Mouse (Mus musculus): ENCODE data around the gene Cryba4. TPM values are rescaled to one million over a fixed set of nuclear protein-coding genes. Genes with fewer than 3 reads are reported as not detected.

The Cryba4 gene
- total RNA-seq, 2 experiments from 2014 or later: 0.59 to 0.95 TPM

DNA sequence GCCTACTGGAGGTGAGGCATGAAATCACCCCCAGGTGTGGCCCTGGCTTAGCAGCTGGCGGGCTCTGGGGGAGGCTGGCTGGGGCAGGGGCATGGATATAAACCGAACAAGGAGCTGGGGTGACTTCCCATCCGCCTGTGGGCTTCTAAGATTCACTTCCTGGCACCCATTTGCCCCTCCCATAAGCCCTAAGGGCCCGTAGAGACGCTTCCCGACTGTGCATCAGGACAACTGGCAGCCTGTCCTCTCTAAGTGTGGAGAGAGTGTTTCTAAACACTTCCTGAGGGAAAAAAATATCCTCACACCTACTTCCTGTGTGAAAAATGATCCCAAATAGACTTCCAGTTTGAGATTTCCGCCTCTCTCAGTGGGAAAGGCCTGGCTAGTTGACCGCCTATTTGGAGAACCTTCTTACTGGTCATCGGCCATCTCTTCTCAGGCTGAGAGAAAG lies 36.5 kb downstream of the Cryba4 start:
- peak; percentile 54 to 55 for DNase-seq (ENCODE audit: low spot score in 2 of 2)
- intact Hi-C loops (cut with DNase I): no loop called here

DNA sequence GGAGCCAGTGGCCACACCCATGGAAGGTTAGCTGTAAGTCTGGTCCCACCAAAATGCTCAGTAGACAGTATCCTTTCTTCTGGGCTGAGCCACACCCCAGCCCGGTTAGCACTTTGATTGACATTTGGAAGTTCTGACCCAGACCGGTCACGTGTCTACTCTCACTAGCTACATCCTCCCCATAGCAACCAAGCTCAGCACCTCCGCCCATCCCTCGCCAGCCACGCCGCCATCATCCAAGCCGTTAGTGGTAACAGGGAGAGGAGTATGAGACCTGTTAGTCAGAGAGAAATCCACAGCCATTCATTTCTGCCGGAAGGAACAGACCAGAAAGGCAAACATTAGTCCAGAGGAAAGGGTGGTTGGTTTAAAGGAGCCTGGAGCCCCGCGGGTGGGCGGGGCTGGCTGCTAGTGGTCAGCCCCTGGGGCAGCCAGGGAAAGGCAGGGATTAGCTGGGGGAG lies 37.0 kb downstream of the Cryba4 start:
- intact Hi-C loops (cut with DNase I): no loop called here
- DNase-seq (ENCODE audit: low spot score in 2 of 2): peak; percentile 67

DNA sequence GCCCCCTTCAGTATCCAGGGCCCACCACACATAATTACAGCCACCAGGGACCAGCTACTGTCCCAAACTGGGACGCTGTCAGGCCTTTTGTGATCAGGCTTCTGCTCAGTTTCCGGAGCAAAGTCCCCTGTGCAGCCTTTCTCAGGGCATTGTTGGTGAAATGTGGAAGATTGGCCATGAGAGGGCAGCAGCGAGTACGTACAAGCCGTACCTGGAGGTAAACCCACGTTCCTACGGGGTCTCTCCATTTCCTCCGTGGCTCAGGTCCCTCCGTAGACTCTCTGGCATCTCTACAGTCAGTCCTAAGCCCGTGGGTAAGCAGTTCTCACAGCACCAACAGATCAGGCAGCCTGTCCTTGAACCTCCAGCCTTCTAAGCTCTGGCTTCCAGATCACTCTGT lies 37.9 kb downstream of the Cryba4 start:
- intact Hi-C loops (cut with DNase I): no loop called here

DNA sequence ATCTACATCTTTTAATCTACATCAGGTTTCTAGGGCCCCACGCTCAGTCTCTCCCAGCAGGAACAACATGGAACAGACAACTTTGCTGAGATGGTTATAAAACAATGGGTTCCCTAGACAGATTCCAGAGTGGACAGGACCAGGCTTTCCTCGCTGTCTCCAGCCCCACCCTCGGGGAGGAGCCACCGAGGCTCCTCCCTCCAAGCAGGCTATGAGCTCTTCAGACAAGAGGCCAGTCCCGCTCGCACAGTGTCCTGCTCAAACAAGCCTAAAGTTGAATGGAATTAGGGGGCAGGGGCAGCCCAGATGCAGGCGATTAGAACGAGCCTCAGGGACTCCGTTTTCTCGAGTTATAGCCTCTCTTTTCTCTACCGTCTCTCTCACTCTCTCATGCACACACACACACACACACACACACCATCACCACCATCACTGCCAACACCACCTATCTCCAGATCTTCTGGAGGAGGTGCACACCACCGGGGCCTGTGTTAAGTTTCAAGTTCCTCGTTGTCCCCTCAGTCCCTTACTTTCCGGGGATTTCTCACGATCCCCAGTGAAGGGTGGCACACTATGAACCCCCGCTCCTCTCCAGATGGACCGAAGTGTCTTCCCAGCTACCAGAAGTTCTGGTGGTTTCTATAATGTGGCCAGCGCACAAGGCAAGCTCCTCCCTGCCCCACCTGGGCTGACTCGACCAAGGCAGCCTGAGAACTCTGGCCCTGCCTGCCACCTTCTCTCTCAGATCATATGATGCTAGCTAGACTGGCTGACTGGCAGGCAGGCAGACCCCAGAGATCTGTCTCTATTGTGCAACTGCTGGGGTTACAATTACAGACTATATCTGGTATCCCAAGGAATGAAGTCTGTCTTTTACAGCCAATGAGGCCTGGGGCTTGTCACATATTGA lies 38.7 kb downstream of the Cryba4 start:
- DNase-seq (ENCODE audit: low spot score in 2 of 2): no peak
- intact Hi-C loops (cut with DNase I): no loop called here

More for the DNA sequence above, 37.9 kb downstream of the Cryba4 start:
- peak; percentile 68 for DNase-seq (ENCODE audit: low spot score in 2 of 2)

DNA sequence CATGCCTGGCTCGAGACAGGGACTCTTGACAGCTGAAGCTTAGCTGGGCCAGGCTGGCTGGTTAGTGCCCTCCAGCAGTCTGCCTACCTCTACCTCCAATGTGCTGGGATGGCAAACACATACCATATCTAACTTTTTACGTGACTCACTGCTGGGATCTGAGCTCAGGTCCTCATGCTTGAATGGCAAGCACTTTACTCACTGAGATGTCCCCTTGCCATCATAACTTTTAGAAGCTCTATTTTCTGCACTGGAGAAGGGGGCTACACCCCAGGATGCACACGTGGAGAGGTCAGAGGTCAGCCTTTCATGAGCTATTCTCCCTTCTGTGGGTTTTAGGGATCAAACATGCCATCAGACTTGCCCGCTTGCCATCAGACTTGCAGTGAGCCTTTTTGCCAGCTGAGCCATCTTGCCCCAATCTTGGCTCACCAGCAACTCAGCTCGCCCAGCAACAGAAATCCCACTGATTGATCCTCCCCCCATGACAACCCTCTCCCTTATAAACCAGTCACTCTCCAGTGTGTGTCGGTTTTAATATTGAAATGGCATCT lies 39.5 kb downstream of the Cryba4 start:
- intact Hi-C loops (cut with DNase I): no loop called here
- no peak for DNase-seq (ENCODE audit: low spot score in 2 of 2)

DNA sequence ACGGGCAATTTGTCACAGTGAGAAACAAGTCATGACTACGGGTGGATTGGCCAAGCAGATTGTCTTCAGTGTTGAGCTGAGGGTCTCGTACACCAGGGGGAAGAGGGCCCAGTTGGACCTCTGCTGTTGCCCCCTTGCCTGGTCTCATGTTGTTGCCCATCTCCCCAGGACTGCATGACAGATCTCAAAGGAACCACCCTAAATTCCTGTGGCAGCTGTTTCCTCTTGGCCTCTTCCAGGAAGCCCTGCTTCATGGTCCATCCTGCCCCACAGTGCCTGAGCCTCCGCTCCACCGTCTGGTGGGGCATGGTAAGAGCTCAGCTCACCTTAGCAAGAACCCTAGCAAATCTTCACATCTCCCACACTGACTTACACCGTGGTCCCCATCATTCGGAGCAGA lies 40.4 kb downstream of the Cryba4 start:
- intact Hi-C loops (cut with DNase I): no loop called here
- DNase-seq (ENCODE audit: low spot score in 2 of 2): no peak

DNA sequence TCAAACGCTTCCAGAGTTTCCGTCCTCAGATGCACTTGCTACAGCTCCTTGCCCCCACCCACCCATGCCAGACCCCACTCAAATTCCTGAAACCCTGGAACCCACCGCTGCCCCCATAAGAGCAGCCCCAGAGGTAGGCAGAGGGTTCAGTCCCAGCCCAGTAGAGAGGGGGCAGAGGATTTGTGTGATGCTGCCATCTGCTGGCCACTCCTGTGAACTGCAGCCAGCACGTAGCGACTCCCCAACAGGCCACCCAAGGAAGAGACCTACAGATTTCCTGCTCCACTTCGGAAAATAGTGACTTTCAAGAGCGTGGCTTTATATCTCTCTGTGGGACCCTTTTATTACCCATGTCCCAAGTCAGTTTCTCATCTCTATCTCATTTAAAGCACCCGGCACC lies 42.2 kb downstream of the Cryba4 start:
- intact Hi-C loops (cut with DNase I): no loop called here
- no peak for DNase-seq (ENCODE audit: low spot score in 2 of 2)

DNA sequence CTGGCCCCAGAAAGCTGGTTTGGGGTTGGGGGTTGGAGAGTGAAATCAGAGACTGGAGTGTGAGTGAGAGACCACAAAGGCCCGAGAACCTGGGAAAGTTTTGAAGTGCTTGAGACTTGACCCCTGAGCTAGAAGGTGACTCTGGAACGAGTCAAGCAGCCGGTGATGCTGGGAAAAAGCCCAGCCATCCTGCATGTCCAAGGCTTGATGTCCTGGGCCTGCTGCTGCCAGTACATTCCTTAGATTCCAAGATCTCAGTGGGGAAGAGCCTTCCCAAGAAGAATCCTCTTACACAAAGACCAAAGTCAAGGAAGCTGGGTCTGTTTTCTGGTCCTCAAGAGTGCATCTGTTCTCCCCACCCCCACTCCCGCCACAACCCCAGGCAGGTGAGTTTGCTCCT lies 44.0 kb downstream of the Cryba4 start:
- intact Hi-C loops (cut with DNase I): loop anchor here (5.0 kb wide), 1 partner anchor 796 kb away; no protein-coding TSS in a partner anchor
- no peak for DNase-seq (ENCODE audit: low spot score in 2 of 2)

DNA sequence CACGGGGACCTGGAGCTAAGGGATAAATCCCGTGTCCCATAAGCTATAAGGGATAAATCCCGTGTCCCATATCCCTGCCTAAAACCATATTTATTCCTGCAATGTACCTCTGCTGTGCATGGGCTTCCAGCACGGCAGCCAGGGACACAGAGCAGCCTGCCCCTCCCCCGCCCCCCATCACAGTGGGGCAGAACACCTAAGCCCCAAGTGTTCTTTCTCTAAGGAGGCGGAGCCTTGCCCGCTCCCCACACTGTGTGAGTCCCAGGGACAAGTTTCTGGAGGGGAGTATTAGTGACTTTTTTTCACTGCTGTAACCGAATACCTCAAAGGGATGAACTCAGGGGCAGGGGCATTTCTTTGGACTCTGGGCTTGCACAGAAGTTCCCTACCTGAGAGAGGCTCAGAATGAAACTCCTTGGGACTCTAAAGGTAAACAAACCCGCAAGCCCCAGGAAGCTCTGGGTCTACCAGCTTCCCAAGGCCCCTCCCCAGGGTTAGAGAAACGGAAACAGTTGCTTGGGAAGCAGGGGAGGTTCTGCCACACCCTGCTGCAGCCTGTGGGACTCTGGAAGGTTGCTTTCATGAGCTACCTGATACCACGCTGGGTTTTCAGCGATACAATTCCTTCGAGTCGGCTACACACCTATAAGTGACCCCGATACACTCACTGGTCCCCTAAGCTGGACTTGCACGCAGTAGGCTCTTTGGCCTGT lies 45.6 kb downstream of the Cryba4 start:
- intact Hi-C loops (cut with DNase I): loop anchor here (5.0 kb wide), 1 partner anchor 794 kb away; no protein-coding TSS in a partner anchor
- no peak for DNase-seq (ENCODE audit: low spot score in 2 of 2)

DNA sequence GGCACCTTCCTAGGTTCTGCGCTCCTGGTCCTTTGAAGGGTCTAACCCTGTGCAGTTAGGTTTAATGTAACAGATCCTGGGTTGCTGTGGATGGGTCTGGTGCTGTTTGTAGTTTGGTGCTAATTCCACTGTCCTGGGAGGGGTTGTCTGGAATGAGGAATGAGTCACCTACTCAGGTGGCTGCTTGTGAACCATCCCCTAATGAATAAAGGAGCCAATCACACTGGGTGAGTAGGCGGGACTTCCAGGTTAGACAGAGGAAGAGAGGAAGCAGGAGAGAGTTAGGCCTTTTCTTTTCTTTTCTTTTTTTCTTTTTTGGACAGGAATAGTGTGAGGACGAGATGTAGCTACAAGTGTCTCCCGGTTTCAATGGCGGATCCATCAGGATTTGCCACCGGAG lies 52.7 kb downstream of the Cryba4 start:
- no peak for DNase-seq (ENCODE audit: low spot score in 2 of 2)
- intact Hi-C loops (cut with DNase I): no loop called here

Other genes with a start within 250 kb of the Cryba4 start
- gene Crybb1, start 3.3 kb upstream of the Cryba4 start, total RNA-seq (2021): 1 to 10 TPM; 7.1 to 10.0 TPM
- 10 to 100 TPM; 32.1 to 46.3 TPM for gene Tpst2, start 24.2 kb upstream of the Cryba4 start, total RNA-seq (2021)
- 10 to 100 TPM; 44.4 to 46.8 TPM for gene Tfip11, start 73.8 kb upstream of the Cryba4 start, total RNA-seq (2021)
- gene Srrd, start 90.5 kb upstream of the Cryba4 start, total RNA-seq (2021): 10 to 100 TPM; 26.5 to 29.7 TPM
- 10 to 100 TPM; 27.8 to 33.6 TPM for gene Hps4, start 90.6 kb upstream of the Cryba4 start, total RNA-seq (2021)
- not detected for gene Gm6583, start 103.5 kb upstream of the Cryba4 start, total RNA-seq (2021)
- 100 to 1,000 TPM; 161 to 181 TPM for gene Asphd2, start 142.3 kb upstream of the Cryba4 start, total RNA-seq (2021)
- not detected for gene Gm6588, start 196.9 kb upstream of the Cryba4 start, total RNA-seq (2021)

All from left cerebral cortex, postnatal 36 days (tissue).